Mouse (Mus musculus): ENCODE results near the gene Lrba.

DNA sequence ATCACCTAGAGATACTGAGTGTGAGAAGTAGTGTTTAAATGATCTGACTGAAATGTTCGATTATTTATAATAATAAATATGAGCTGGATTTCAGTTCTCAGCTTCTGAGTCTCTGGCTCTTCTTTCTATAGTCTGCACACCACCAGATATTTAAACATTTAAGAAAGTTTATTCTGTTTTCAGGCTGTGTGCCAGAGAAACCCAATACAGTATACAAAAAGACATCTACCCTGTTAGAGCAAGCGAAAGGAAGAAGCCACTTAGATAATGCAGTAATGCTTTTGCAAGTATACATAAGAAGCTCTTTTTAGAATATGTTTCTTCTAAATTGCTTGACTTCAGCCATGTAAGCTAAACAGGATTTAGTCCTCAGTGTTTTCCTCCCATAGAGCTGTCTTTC lies 474.5 kb downstream of the Lrba start:
- no peak for TF ChIP-seq CTCF (IDR thresholded peaks at IDR 0.05; ENCODE audit: extremely low read depth, insufficient read depth, low read length)
- no peak for TF ChIP-seq POLR2A (IDR thresholded peaks at IDR 0.05; ENCODE audit: extremely low read depth, insufficient read depth, low read length)
